Mouse (Mus musculus): ENCODE measurements around the gene Prlh.

Prlh gene

GRCm38 (mm10) chr1:90953688-90954087 is 780 bp downstream of the Prlh start:
- DNase-seq (ENCODE audit: low spot score in 2 of 2): no peak

GRCm38 (mm10) chr1:90956245-90957096 is 3.6 kb downstream of the Prlh start:
- peak in 1 of 2 experiments; percentile 29 for DNase-seq (ENCODE audit: low spot score in 2 of 2)

DNA sequence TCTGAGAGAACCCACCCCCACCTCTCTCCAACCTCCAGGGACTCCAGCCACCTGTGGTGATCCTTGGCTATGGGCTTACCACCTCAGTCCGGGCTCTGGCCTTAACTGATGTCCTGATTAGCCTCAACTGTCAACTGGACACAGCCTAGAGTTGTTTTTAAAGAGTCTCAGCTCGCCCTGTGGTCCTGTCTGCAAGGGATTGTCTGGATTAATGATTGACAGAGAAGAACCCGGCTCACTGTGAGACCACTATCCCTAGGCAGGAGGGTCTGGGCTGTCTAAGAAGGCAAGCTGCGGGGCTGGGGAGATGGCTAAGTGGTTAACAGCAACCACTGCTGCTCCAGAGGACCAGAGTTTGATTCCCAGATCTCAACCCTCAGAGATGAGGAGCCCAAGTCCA is 9.6 kb downstream of the Prlh start:
- no peak for DNase-seq (ENCODE audit: low spot score in 2 of 2)

- no peak for DNase-seq (ENCODE audit: low spot score in 2 of 2)
Observed at GRCm38 (mm10) chr1:90962994-90963393, 10.1 kb downstream of the Prlh start.

- no peak for DNase-seq (ENCODE audit: low spot score in 2 of 2)
Observed at GRCm38 (mm10) chr1:90967583-90967982, 14.7 kb downstream of the Prlh start.

- DNase-seq (ENCODE audit: low spot score in 2 of 2): no peak
Observed at GRCm38 (mm10) chr1:90968649-90969048, 15.7 kb downstream of the Prlh start.

DNA sequence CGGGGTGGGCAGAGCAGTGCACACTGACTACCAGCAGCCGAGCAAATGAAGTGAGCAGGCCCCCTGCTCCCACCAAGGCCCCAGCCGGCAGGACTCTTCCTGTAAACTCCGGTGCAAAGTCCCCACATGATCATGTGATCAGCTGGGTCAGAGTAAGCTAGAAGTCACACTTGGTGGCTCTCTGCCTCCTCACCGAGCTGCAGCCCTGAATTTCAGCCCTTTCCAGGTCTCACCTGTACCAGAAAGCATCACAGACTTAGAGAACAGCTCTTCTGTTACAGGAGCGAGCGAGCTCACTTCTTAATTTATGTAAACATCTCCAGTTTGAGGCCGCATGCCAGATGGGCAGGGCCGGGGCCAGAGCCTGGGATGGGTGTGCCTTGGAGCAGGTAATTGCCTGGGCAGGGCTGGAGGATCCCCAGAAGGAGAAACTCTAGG is 16.5 kb downstream of the Prlh start, which contains the start of gene Rab17:
Gene Rab17 (minus strand): TSS at position 315 of the 438 bp plus-strand sequence.
- no peak for DNase-seq (ENCODE audit: low spot score in 2 of 2)

DNA sequence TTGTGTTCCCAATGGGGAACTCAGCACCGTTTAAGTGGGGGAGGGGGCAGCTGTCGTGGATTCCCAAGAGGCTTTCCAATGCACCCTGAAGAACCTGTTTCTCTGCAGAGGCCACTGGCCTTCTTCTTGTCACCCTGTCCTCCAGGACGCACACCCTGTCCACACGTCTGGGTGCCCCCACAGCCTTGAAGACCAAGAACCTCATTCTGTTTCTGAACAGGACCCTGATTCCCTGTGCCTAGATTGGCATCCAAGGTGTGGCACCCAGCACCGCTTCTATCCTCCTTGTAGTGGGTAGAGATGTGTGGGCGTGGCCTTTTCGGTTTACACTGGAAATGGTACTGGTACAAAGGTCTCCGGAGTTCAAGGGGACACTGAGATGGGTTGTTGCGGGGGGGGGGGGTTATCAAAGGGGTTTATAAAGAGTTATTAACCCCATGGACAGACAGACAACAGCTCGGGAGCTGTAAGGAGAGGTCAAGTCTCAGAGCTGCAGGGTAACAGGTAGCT is 17.0 kb downstream of the Prlh start:
- DNase-seq (ENCODE audit: low spot score in 2 of 2): no peak

DNA sequence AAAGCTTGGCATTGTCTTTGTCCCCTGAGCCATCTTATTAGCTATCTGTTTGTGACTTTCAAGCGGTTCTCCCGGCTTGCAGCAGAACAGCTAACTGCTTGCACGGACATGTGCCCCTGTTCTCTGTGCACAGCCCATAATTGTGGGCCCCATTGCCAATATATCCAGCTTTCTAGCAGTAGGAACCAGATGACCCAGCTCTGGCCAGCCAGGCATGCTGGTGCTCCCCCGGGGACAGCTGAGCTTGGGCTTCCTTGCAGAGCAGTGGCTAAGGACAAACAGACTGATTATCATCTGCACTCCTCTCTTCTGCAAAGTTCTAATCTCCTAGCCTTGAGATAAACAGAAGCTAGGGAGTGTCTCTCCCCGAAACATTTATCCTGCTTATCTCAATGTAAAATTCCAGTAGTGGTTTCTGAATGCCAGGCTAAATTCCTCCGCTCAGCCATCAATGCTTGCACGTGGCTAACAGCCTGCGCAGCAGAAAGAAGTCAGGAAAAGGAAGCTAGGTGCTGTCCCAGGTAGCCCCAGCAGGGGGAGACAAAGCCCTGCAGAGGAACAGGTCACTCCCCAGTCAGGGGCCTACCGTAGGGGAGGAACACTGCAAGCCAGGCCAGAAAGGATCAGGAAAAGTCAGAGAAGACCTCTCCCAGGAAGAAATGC is 20.1 kb downstream of the Prlh start:
- DNase-seq (ENCODE audit: low spot score in 2 of 2): peak; percentile 83 to 93

GRCm38 (mm10) chr1:90973574-90973911 is 20.6 kb downstream of the Prlh start:
- DNase-seq (ENCODE audit: low spot score in 2 of 2): no peak

DNA sequence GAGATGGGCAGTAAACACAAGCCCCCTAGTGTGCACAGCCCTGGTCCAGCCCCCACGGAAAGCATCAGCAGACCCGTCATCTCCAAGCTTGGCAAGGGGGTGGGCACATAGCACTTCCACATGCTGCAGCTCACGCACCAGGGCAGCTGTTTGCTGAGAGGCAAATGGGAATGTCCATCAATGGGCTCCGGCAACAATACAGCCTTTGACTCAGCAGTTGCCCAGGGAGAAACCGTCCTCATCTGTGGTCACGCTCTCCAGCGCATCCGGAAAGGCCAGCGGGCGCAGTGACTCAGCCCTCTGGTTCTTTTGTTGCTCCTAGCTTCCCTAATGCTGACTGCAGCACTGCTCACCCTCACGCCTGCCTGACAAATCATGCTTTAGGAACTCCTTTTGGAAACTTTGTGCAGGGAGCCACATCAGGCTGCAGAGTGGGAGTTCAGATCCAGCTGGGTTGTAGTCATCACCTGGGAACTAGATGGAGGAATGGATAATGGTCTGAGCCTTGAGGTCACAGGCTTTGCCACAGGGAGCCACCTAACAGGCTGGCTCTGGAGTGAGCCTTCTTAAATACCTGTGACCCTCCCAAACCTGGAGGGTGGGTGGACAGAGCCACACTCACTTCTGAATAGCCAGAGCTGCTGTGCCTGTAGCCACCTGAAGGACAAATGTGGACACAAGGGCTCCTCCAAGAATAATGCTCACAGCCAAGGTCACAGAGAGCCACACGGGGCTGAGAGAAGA is 22.2 kb downstream of the Prlh start:
- DNase-seq (ENCODE audit: low spot score in 2 of 2): no peak

- no peak for DNase-seq (ENCODE audit: low spot score in 2 of 2)
Observed at GRCm38 (mm10) chr1:90975960-90976359, 23.1 kb downstream of the Prlh start.

DNA sequence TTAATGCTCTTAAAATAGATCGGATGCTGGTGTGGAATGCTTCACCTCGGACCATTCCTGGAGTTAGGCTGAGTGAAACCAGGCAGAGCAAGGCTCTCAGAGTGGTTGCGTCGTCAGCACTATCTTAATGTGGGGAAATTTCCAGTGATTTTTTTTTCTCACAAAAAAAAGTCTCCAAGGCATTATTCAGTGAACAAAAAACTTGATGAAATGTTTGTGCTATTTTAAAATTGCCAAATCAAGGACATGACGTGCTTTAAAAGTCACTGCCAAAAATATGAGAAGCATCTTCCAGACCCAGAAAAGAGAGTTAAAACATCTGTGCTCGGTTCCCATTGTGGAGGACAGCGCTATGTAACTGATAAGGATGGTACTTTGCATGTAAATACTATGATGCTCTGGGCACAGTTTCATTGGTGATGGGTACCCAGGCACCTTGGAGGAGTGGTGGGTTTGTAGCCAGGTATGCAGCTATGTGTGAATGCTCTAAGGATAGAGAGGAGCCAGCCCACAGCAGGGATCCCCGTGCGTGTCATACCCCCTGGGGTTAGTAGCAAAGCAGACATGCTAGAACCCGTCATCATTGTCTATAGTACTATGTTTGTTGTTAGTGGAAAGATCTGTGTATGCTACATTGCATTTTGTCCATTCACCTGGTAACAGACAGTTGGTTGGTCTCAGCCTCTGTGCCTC is 27.9 kb downstream of the Prlh start:
- DNase-seq (ENCODE audit: low spot score in 2 of 2): peak in 1 of 2 experiments; percentile 34

- DNase-seq (ENCODE audit: low spot score in 2 of 2): peak in 1 of 2 experiments; percentile 40
Observed at GRCm38 (mm10) chr1:90981346-90981745, 28.4 kb downstream of the Prlh start.

GRCm38 (mm10) chr1:90995916-90996315 is 43.0 kb downstream of the Prlh start:
- no peak for DNase-seq (ENCODE audit: low spot score in 2 of 2)

GRCm38 (mm10) chr1:90997136-90997535 is 44.2 kb downstream of the Prlh start:
- no peak for DNase-seq (ENCODE audit: low spot score in 2 of 2)

DNA sequence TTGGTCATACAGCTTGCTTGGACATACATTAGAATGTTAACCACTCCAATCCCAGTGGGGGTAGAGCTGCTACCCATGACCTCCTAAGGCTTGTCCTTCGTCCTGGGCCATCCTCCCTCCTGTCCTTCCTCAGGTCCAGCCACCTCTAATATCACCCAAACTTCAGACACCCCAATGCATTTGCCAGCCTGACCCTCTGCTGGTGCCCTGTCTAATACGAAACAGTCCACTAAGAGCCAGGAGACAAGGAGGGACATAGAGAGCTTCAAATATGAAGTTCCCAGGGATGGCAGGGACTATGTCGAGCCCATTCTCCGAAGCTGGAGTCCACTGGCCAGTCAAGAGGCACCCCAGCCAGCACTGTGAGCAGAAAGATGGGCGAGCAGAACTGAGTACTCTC is 44.7 kb downstream of the Prlh start:
- DNase-seq (ENCODE audit: low spot score in 2 of 2): no peak

- DNase-seq (ENCODE audit: low spot score in 2 of 2): peak in 1 of 2 experiments; percentile 67
Observed at GRCm38 (mm10) chr1:90998268-90998890, 45.5 kb downstream of the Prlh start, which contains the start of gene Lrrfip1. TSS of gene Lrrfip1 (plus strand) at chr1:90998737.

GRCm38 (mm10) chr1:90998891-90999611 is 46.1 kb downstream of the Prlh start:
- peak in 1 of 2 experiments; percentile 63 for DNase-seq (ENCODE audit: low spot score in 2 of 2)

DNA sequence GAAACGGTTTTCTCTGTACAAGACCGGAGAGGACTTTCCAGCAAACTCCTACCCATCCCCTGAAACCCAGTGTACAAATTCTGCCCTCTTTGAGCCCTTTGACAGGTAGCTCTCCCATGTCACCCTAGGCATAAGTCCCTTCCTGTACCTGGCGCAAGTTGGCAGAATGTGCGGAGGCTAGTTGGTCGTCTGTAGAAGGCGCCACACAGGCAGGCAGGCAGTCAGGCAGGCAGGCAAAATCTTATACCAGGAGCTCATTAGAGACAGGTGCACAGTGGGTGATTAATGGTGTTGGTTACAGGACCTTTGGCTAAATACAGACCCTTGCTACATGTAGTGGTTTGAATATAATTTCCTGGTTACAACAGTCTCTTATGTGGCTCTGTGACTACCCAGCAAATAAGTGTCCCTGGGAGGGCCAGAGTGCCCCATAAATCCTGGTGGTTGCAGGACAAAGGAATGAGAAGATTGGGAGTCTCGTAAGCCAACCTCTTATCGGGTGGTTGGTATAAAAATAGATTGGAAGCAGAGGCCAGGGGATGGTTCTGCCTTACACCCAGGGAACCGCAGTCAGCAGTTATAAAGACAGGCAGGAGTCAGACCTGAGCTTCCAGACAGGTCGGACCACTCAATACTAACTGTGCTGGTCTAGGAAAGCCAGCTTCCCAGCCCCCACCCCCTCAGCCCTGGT is 47.1 kb downstream of the Prlh start:
- peak in 1 of 2 experiments; percentile 53 for DNase-seq (ENCODE audit: low spot score in 2 of 2)

Measured in spleen, postnatal 4 days (tissue).